Mouse (Mus musculus): Measurements from ENCODE around the gene Ets2.

GRCm38 (mm10) chr16:95703958-95704357 is 2.1 kb downstream of the Ets2 start:
- TF ChIP-seq CTCF (IDR thresholded peaks at IDR 0.05; ENCODE audit: low read depth, low read length) (no peak), POLR2A (IDR thresholded peaks at IDR 0.05; ENCODE audit: borderline replicate concordance, low read depth, low read length) (no peak)

Data from bone marrow macrophage, adult 2 months (primary cell).